Mouse (Mus musculus) gastrocnemius, postnatal 10 days (tissue): ENCODE data around the gene Bmper. TPM values are rescaled to one million over a fixed set of nuclear protein-coding genes. Genes with fewer than 3 reads are reported as not detected.

ENCODE experiments used
- DNase-seq: peaks from one replicate; pipeline ENCODE4 v3.0.0; 2021; ENCODE audit warnings: mixed read lengths
- total RNA-seq, 2 experiments: library from RNA; stranded (reverse); gene quantifications; 2 replicates each; pipeline ENCODE4 v1.2.3; 2021

Gene Bmper
- total RNA-seq, 2 experiments from 2014 or later, result 5.9 to 8.0 TPM

DNA sequence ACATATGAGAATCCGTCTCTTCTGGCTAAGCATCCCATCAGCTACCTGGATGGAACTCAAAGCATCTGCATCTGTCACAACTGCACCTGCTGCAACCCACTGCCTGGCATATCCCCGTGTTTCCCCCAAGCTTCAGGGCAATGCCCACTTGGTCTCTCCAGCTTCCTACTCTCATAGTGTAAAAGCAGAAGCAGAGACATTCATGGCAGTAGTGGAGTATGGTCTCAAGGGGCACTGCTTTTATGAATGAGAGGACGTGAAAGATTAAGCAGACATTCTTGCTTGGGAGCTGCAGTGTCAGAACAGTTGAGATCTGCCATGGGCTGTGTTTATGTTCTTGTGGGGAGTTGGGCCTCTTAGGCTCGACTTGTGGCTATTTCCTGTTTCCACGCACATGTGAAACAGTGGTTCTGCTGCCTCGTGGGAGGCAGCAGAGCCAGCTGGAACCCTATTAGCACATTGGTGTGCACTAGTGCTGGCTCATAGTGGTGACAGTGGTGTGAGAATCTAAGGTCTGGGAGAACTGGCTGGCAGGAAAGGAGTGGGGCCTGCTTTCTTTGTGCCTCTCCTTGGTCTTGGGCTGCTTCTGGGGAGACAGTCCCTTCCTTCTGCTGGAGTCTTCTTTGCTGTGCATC is 12.6 kb downstream of the Bmper start:
- no peak for DNase-seq

DNA sequence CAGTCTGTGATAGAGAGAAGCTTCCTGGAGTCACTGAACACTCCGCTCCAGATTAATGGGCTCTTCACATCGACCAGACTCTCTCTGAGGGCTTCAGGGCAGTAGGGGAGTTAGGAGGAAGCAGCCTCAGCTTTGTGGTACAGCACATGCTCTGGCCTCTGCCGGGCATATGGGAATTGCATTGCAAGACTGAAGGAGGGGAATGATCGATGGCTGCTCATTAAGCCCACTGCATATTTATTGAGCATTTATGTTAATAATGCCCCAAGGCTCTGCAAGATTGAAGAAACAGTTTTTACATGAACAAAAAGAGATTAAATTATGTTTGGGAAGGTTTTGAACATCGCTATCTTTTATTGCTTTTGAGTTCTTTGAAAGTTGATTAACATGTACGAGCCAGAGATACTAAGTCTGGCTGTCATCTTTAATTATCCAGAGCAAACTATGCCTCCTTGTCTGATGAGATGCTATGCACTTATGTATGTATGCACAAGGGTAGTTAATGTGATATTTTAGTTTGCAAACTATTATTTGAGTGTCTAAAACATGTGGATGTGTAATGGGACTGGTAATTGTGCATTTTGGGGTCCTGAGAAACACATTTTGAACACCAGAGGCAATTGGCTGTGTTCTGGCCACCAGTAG is 13.9 kb downstream of the Bmper start:
- DNase-seq, result no peak

DNA sequence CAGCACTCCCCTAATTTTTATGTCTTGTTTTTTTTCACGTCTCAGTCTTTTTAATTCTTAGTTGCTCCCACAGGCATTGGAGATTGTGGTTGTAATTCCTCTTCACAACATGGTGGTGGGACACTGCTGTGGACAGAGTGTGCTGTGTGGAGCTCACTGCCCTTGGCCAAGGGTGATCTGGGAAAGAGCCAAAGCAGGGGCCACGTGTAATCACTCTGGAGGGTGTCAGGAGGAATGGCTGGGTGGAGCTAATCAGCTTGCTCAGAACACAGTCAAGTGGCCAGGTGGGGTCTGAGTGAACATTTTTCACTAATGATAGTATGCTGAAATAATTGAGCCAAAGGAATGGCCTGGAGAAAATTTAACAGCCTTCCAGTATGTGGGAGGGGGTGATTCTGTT is 16.1 kb downstream of the Bmper start:
- DNase-seq, result no peak

DNA sequence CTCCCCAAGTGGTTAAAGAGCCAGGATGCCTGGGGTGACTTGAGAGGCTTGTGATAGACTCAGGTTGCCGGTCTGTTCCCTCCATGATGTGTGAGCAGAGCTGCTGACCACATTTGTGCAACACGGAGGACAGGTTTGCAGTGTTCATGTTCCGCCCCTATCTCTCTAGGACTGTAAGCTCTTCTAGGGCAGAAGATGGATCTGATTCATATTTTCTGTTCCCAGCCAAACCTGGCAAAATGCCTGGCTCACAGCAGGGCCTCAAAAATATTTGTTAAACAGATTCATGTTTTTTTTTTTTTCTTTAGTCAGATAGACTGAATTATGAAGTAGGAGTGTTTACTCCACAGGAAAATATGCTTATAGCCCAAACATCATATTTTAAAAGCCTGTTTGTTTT is 20.0 kb downstream of the Bmper start:
- peak; percentile 47 for DNase-seq

DNA sequence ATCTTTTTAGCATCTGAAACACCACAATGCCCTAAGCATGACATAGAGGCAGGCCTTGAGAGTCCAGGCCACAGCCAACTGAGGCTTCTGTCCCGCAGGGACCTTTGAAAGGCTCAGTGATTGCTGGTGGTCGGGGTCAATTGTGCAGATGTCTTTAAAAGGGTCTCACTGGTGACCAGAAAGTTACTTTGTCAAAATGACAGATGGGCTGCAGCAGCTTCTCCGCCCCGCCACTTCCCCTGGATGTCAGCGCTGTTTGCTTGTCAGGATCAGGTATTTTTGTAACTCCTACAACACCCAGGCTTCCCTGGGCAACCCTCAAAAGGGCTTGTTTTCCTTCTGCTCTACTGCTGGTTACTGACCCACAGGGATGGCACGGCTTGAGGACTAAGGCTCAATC is 21.0 kb downstream of the Bmper start:
- no peak for DNase-seq

DNA sequence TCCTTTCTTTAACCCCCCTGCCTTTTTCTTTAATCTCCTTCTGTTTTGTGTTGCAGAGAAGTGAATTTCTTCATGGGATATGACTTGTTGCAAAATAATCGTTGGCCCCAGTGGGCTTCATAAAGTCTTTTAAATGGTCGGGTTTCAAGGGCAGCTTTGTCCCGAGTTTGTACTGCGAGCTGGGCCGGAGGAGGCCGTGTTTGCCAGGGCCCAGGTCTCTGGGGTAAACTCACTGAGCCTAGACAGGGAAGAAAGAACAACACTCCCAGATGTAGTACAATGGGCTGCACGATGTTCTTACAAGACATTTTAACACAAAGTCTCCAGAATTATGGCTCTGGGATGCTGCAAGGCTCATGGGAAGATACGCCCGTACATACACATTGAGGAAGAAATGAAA is 23.5 kb downstream of the Bmper start:
- peak; percentile 39 for DNase-seq

DNA sequence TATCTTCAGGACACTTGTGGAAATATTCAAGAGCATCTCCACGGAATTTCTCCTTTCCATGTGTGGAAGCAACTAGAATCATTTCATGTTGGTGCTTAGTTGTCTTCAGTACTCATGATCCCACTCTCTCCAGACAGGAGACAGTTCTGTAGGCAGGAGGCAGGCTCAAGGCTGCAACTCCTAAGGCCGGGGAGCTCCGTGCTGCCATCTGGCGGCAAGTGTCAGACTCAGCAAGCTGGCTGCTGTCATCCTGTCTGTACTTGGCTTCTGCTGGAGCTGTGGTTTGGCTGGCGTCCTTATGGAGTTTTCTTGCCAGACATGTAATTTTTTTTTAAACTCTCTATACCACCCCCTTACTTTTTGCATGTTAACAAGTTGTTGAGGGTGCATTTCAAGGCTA is 27.1 kb downstream of the Bmper start:
- DNase-seq, result peak; percentile 83

DNA sequence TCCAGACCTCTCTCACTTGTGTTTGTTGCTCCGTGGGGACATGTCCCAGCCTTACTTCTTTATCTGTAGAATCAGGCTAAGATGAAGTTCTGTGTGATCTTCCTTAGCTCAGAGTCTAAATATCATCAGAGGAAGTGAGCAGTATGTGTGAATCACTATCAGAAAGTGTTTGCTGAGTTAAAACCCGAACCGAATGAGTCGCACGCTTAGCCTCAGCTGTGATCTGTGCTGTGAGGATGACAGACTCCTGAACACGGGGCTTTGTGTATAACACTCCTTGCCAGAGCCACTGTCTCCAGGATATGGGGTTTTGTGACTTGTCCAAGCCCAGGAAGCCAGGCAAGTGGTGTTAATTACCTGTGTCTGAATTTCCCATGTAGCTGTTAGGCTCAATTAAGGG is 28.1 kb downstream of the Bmper start:
- no peak for DNase-seq

DNA sequence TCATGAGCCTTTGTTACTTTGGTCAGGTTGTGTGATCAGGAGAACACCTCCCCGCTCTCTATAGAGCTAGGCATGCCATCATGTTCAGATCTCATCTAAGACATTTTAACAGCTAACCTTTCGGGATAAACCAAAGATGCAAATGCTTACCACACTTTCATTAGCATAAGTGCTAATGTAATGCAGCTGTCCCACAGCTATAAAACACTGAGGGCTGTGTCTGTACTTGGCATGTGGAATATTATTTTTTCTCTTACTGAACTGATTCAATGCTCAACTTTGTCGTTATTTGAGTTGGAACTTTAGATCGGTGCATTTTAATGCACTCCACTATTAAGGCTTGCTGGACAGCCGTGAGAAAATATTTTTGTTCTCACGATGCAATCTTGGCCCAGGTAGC is 30.7 kb downstream of the Bmper start:
- DNase-seq, result no peak

DNA sequence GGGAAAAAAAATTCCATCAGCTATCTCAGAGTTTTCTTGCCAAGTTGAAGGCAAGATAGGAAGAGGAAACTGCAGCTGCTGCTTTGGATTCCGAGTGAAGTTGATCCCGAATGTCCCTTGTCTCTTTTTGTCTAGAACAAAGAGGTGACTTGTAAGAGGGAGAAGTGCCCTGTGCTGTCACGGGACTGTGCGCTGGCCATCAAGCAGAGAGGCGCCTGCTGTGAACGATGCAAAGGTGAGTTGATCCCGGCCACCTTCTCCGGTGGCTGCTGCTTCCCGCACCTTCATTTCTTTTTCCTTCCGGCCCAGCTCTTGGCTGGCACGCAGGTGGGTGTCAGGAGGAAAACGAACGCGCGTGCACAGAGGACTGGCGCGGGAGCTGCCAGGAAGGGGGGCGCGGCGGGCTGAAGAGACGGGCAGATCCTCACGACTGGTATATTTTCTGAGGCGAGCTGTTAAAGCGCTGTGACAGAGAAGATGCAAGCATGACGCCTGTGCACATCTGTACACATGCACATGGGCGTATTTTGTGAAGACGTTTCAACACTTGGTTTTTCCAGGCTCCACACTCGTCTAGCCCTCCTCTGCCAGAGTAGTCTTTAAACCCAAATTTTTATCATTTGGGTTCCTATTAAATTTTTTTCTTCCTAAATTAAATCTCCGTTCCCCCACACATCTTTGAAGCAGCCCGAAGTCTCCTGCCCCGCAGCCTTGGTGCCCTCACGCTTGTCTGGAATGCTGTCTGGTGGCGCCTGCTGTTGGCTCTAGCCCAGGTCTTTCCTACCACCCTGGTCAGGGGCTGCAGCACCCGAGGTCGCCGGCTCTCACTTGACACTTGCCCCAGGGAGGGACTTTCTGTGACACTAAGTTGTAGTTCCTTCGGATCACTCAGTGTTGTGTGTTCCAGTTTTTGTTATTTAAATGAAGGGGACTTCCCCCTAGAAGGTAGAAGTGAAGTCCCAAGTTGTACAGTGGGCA is 31.6 kb downstream of the Bmper start:
- no peak for DNase-seq

DNA sequence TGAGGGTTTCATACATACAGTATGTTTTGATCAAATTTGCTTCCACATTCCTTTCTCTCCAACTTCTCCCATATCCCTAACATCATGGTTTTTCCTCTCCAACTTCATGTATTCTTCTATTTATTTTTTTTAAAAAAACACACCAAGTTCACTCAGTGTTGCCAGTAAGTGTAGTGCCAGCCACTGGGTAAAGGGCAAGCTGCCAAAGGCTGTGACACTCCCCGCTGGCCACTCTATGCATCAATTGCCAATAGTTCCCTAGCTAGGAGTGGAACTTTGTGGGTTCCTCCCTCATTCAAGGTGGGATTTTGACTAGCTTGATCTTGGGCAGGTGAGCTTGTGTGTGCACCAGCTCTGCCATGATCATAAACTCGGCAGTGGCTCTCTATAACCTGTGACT is 33.0 kb downstream of the Bmper start:
- DNase-seq, result no peak

DNA sequence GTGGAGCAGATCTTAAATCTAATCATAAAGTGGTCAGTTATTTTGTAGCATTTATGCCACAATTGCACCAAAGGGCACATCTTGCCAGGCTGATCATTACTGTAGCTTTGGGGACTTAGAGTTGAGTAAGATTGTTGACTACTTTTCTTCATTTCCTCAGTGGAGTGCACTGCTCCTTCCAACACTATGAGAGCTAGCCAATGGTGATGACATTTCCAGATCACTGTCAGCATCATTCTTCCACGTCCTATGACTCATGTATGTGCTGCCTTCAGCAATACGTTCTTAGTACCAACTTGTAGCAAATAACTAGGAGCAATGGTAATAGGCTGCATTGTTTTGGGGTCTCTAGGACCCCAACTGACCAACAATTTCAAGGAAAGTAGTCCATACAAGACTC is 33.7 kb downstream of the Bmper start:
- DNase-seq, result no peak

DNA sequence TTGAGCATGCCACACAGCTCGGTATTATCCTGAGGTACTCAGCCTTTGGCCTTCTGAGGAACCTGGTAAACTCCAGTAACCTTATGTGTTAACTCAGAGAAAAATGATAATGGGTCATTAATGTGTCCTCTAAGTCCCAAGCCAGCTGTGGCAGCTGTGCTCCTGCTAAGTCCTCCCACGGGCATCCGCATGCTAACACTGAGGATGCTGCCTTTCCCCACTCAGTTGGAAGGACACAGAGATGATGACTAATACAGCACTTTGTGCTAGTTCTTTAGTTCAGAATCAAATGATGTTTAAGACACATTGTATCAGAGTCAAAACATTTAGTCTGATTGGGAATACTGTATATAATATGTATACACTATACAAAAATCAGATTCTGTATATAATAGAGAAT is 39.0 kb downstream of the Bmper start:
- no peak for DNase-seq

DNA sequence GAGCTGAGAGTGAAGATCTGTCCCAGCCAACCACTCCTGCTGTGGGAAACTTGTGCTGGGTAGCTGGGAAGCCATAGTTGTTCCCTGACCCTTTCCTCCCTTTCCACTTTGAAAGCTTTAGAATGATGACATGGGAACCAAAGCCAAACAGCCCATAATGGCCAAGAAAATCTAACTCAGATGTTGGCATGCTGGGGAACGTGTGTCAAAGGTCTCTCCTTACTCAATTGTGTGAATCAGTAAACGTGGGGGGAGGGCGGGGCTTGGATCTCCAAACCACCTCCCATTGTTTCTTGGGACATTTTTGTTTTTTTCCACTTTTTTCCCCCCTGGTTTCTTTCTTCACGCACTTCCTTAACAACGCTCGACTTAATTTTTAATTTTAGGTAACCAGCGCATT is 40.0 kb downstream of the Bmper start:
- DNase-seq, result no peak

DNA sequence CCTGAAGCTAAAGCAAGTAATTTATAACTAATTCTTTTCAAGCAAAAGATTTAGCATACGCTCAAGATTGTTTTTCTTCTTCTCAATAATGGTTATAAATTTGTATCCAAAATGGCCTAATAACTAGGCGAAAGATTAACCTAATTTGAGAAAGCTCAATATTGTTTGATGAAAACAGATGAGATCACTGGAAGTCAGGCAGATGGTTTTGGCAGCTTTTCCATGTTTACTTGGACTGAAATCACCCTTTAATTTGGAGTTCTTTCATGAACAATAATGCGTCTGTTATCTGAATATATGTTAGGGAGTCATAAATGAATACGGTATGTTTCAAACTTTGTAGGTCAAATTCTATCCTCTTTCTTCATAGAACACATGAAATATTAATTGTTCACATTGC is 41.6 kb downstream of the Bmper start:
- DNase-seq, result no peak

DNA sequence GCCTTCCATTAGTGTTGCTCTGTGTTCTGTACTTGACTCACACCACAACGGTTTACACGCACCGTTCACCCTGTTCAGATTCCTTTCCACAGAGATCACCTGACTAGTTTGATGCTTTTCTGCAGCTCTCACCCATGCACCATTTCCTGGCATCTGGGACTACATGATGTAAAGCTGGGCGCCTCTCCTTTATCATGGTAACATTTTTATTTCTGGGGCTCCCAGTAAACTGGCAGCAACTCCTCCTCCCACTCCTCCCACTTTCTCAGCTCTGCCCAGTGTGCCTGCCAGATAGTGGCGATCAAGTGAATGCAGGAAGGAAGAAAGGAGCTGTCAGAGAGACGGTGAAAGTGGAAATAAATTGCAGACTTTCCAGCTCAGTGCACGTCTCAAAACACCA is 45.7 kb downstream of the Bmper start:
- no peak for DNase-seq

DNA sequence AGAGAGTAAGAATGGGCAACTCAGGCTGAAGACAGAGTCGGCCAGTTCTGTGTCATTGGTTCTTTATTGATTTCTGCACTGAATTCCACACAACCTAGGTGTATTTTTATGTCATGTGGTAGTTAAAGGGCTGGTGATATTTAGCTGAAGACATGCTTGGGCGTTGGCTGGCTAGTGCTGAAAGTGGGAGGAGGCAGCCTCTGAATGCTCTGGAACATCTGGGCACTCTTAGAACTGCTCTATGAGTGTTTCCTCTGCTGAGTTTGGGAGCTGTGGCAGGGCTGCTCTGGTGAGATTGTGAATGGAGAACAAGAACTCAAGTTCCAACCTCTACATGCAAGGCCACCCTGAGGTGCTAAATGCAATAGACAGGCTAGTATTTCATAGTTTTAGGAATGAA is 46.2 kb downstream of the Bmper start:
- no peak for DNase-seq

DNA sequence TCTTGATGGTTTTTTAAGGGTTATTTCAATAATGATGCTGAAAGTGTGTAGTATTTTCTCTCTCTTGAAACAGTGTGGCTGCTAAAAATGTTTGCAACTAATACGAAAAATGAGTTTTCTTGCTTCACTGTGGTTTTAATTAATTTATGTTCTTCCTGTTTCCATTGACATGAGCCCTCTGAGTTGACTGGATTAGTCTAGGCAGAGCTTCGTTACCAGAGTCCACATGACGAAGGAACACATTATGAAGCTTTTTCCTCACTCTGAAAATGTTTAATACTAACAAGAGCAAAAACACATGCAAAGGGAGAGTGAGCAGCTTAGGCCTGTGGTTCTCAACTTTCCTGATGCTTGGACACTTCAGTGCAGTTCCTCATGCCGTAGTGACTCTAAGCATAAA is 53.4 kb downstream of the Bmper start:
- no peak for DNase-seq

DNA sequence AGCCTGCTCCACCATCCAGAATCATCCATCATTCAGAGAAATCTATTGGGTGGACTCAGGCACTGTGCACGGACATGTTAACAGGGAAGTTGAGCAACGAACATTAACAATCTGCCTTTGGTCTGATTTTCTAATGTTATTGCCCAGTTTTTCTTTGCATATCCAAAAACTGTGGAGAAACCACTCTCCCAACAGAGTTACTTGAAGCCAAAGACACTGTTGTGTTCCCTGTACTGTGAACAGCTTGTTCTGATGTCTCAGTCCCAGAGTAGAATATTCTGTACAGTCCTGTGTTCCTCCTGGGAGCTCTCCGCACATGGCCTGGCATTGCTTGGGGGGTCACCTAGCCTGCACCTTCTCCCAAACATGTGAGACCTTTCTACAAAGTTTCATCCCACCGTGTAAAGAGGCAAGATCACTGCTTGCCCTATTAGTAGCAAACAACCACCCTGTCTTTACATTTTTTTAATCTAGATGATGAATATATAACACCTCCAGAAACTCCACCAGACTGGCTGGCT is 62.1 kb downstream of the Bmper start:
- DNase-seq, result no peak

DNA sequence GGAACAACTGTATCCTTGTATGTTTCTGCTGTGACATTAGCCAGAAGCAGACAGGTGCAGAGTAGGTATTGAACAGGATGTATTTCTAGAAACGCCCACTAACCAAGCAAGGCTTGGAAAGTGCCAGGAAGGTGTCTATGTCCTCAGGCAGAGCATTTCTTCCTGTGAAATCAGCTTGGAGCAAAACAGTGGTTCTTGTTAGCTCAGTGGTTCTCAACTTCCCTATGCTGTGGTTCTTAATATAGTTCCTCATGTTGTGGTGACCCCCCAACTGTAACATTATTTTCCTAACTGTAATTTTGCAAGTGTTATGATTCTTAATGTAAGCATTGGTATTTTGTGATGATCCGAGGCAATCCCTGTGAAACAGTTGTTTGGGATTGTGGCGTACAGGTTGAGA is 70.7 kb downstream of the Bmper start:
- no peak for DNase-seq

DNA sequence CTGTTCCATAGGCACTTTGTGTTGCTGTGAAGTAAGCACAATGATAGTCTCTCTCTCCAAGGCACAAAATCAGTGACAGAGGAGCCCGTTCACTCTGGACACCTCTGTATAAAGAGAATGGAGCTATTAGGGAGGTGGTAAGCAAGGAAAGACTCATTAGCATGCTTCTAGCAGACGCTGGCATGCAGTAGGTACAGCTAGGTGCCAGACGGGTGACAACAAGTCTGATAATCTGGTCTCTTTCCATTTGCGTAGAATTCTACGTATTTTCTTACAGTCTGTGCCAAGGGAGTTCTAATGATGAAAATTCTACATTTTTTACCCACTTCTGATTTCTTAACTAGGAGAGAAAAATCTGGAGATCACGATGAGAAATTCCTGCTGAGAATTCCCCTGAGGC is 72.7 kb downstream of the Bmper start:
- DNase-seq, result no peak

DNA sequence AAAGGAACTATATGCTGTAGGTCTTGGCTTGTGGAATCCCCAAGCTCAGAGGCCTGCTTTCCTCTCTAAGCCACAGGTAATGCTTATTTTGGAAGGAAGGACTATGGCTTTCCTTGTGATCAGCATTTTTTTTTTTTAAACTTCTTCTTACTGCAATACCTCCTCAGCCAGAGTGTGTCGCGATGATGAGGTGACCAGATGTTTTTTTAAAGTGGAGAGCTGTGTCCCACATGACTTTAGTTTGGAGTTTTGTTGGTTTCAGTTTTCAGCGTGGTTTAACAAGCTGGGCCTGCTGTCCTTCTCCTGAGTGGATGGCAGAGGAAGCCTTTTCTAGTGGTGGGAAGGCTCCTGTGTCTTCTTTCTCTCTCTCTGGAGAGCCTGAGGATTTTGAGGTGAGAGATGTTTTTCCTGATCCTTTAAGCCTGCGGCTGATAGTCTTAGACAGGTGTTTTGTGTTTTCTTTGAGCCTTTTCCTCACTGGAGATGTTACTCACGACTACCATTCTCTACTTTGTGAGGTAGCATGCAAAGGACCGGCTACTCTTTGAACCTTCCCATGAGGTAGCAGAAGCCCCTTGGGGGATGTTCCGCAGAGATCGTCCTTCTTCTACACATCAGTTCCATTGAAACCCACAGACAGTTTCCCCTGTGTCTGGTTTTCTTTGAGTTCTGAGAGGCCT is 74.8 kb downstream of the Bmper start:
- no peak for DNase-seq

DNA sequence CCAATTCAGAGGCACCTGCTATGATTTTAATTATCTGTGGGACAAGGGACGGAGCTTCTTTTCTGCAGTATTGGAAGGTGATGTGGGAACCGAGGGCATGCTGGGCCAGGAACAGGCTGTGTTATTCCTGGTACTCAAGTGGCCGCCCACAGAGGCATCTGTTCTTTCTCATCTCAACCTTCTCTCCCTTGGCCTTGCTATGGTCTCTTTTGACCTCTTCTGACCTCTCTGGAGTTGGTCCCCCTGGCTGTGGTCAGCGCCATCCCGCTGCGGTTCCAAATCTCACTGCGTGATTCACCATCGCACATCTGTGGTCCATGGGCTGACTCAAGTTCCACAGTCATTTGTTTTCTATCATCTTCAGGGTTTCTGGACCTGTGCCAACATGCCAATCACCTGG is 77.5 kb downstream of the Bmper start:
- no peak for DNase-seq
